Mouse (Mus musculus) heart, postnatal 0 days (tissue): Measurements from ENCODE around the gene Pou2f2. TPM values are rescaled to one million over a fixed set of nuclear protein-coding genes. Genes with fewer than 3 reads are reported as not detected.

ENCODE experiments used
- ATAC-seq: fragments of 200-750 bp; cut with Nextera tagmentation; 2 replicates; pipeline ENCODE4 v1.8.0; 2017; ENCODE audit warnings: low read depth, moderate number of reproducible peaks, moderate library complexity; ENCODE audit not compliant: insufficient read depth
- DNase-seq: peaks from one replicate; pipeline ENCODE4 v3.0.0-alpha.2; 2016; ENCODE audit warnings: low spot score
- H3K27ac ChIP-seq: fragments of 300-500 bp; sonication (generic); 2 replicates; pipeline ENCODE4 v1.5.1; 2014; ENCODE audit warnings: low read depth, mild to moderate bottlenecking
- H3K27me3 ChIP-seq: fragments of 300-500 bp; sonication (generic); 2 replicates; pipeline ENCODE4 v1.6.1; 2014; ENCODE audit warnings: low read length, mixed read lengths; ENCODE audit not compliant: control insufficient read depth, insufficient read depth
- H3K36me3 ChIP-seq: fragments of 300-500 bp; sonication (generic); replicated peaks from 2 replicates; pipeline ENCODE4 v1.6.1; 2014; ENCODE audit warnings: low read length, mixed read lengths; ENCODE audit not compliant: control insufficient read depth, insufficient read depth
- H3K4me1 ChIP-seq: fragments of 300-500 bp; sonication (generic); 2 replicates; pipeline ENCODE4 v1.6.1; 2014; ENCODE audit warnings: antibody characterized with exemption; ENCODE audit not compliant: control insufficient read depth, insufficient read depth
- H3K4me2 ChIP-seq: fragments of 300-500 bp; sonication (generic); 2 replicates; pipeline ENCODE4 v1.6.1; 2014; ENCODE audit warnings: low read depth, mild to moderate bottlenecking, low read length, moderate library complexity
- H3K4me3 ChIP-seq: fragments of 300-500 bp; sonication (generic); 2 replicates; pipeline ENCODE4 v1.5.1; 2014; ENCODE audit warnings: low read depth, low read length
- H3K9ac ChIP-seq: fragments of 300-500 bp; sonication (generic); replicated peaks from 2 replicates; pipeline ENCODE4 v1.6.1; 2014; ENCODE audit warnings: low read depth, low read length, mixed read lengths
- H3K9me3 ChIP-seq: fragments of 300-500 bp; sonication (generic); replicated peaks from 2 replicates; pipeline ENCODE4 v1.6.1; 2016; ENCODE audit warnings: low read length; ENCODE audit not compliant: control insufficient read depth
- CTCF ChIP-seq: IDR thresholded peaks from 2 replicates; pipeline ENCODE4 v1.5.1; 2016; ENCODE audit warnings: antibody characterized with exemption, control low read depth, low read depth
- EP300 ChIP-seq: IDR thresholded peaks from 2 replicates; pipeline ENCODE4 v1.6.1; 2016; ENCODE audit warnings: antibody characterized with exemption, low read depth
- WGBS: fragments of 180-500 bp; shearing (Covaris S2); extraction: QIAGEN DNeasy Blood & Tissue Kit; methylation state at CpG from one replicate; pipeline ENCODE4 v1.1.7; 2014; 5-methylcytosine and 5-hydroxymethylcytosine counted together
- polyA plus RNA-seq: library from polyadenylated mRNA; unstranded; fragments of >200 nt; fragmentation: Nextera tagmentation; extraction: Ambion mirVana; gene quantifications from 2 replicates; pipeline ENCODE4 v1.2.1, GENCODE M21; 2015
- total RNA-seq: library from RNA; depleted of rRNA; stranded (reverse); fragments of >200 nt; gene quantifications from 2 replicates; pipeline ENCODE4 v1.2.3, GENCODE M21; 2014; ENCODE audit warnings: low replicate concordance

The Pou2f2 gene
- total and polyA plus RNA-seq, 2 experiments from 2014 or later, result under 0.01 to 0.25 TPM

DNA sequence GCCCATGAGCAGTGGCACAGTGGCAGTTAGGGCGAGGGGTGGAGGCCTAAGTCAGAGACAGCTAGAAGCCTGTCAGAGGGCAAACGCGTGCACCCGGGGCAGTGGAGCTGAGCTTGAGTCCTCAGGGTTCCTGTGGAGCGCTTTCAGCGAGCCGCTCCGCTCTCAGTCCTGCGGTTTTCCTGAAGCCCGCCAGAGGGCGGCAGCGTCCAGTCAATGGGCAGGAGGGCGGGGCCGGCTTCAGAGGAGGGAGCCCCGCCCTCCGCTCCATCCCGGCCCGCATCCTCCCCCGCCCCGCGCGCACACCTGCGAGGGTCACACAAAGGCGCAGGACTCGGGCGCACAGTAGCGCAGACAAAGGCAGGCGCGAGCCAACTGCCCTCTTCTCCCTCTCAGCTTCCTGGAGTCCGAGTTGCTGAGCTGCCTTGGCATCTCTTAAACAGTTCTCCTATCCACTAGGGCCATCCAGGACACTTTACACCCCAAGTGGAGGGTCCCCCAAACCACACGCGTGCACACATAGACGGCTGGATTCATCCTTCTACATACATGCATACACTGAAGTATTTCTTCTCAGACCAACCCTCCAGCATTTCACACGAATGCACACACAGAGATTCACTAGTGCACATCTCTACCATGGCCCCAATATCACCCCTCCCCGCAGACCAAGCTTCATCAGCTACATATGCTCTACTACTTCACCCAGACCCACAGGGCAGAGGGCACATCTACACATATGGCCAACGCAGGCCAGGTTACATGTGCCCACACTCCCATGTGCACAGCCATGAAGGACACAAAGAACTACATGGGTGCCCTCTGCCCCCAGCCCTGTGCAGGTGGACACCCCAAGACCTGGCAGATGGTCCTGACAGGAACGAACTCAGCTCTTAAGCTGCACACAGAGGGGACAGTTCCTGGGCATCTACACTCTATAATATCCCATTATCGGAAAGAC is 46.2 kb downstream of the Pou2f2 start:
- ATAC-seq (peak; percentile 53), DNase-seq (peak; percentile 63)
- Histone ChIP-seq H3K36me3 (no peaks in the 10 kb centered on the region), H3K4me3 (no peak overlapping the region), H3K9me3 (no peaks in the 10 kb centered on the region), H3K4me1 (no peaks in the 10 kb centered on the region), H3K9ac (no peak overlapping the region), H3K27ac (no peak overlapping the region), H3K4me2 (no peak overlapping the region), H3K27me3 (peaks cover 66% of the 10 kb centered on the region)
- WGBS, result 8% methylated on average over 37 of the region's 38 CpGs
- TF ChIP-seq EP300, result no peak
- TF ChIP-seq CTCF, result peak; percentile 81

DNA sequence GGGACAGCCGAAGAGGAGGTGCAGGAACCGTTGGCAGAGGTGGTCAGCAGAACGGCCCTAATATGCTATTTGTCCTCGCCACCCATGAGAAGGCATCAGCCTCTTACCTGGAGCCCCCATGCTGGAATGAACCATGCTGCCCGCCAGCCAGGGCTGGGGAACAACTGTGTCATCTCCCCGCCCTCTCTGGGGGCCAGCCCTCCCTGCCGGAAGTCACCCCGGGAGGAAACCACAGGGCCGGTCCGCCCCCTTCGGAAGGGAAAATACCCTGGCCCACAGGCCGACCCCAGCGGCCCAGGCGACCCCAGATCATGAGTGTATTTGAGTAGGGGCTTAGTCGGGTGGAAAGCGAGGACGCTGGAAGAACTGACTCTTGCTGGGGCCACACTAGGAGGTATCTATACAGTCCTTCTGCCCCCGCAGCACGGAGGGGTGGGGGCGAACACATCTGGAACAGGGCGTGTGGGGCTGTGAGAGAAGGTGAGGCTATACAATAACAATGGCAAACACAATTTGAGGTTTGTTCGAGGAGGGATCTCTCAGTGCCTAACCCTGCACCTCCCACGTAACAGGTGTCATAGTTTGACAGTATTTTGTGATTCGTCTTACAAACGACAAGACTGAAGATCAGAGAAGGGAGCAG is 47.1 kb downstream of the Pou2f2 start:
- H3K4me2 ChIP-seq, result peak overlapping the region; percentile 33; the same call in 1 of the 2 replicates
- H3K27ac ChIP-seq, result no peak overlapping the region
- H3K9me3 ChIP-seq, result no peaks in the 10 kb centered on the region
- peak overlapping the region; percentile 9; the same call in 1 of the 2 replicates for H3K4me3 ChIP-seq
- no peak for TF ChIP-seq EP300
- H3K36me3 ChIP-seq, result no peaks in the 10 kb centered on the region
- no peak overlapping the region for H3K9ac ChIP-seq
- DNase-seq, result no peak
- no peaks in the 10 kb centered on the region for H3K4me1 ChIP-seq
- WGBS, result 12% methylated on average over 25 of the region's 25 CpGs
- no peak for ATAC-seq
- peaks cover 63% of the 10 kb centered on the region for H3K27me3 ChIP-seq

DNA sequence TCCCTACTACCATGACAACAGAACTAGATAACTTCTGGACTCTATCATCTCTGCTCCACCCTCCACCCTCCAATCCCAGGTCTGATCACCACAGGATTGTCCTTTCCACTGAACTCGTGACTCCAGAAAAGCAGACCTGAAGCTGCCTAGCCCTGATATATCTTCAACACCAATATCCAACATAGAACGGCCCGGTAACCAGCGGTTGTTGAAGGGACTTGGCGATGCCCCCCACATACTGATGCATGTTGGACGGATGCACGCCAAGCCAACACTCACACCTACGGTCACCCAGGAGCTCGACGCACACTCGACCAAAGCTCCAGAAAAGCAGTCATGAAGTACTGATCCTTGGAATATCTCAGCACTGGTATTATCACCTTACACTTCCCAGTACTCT is 48.3 kb downstream of the Pou2f2 start:
- ATAC-seq, result no peak
- DNase-seq, result no peak
- no peak overlapping the region for H3K4me3 ChIP-seq
- no peaks in the 10 kb centered on the region for H3K9me3 ChIP-seq
- WGBS, result 81% methylated on average over 11 of the region's 11 CpGs
- H3K4me1 ChIP-seq, result no peaks in the 10 kb centered on the region
- no peak overlapping the region for H3K9ac ChIP-seq
- H3K27ac ChIP-seq, result no peak overlapping the region
- H3K36me3 ChIP-seq, result no peaks in the 10 kb centered on the region
- TF ChIP-seq EP300 (no peak), CTCF (no peak)
- H3K4me2 ChIP-seq, result no peak overlapping the region
- H3K27me3 ChIP-seq, result peaks cover 63% of the 10 kb centered on the region

DNA sequence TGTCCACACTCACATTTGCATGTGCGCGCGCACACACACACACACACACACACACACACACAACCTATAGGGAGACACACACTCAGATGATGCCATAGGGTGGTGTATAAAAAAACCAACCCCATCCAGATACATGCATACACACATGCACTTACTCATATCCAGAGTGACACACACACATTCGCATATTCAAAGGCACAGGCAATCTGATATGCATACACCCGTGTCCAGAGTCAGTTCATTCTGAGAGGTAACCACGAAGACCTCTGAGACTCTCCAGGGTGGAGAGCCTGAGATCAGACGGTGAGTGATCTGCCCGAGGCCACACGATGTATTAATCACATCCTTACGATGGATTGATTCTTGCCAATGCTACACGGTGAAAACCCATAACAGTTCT is 49.0 kb downstream of the Pou2f2 start:
- no peaks in the 10 kb centered on the region for H3K9me3 ChIP-seq
- peaks cover 59% of the 10 kb centered on the region for H3K27me3 ChIP-seq
- H3K4me3 ChIP-seq, result no peak overlapping the region
- DNase-seq (no peak), ATAC-seq (no peak)
- H3K9ac ChIP-seq, result no peak overlapping the region
- H3K36me3 ChIP-seq, result no peaks in the 10 kb centered on the region
- no peaks in the 10 kb centered on the region for H3K4me1 ChIP-seq
- H3K27ac ChIP-seq, result no peak overlapping the region
- TF ChIP-seq CTCF (no peak), EP300 (no peak)
- H3K4me2 ChIP-seq, result no peak overlapping the region
- WGBS, result 82% methylated on average over 11 of the region's 11 CpGs

DNA sequence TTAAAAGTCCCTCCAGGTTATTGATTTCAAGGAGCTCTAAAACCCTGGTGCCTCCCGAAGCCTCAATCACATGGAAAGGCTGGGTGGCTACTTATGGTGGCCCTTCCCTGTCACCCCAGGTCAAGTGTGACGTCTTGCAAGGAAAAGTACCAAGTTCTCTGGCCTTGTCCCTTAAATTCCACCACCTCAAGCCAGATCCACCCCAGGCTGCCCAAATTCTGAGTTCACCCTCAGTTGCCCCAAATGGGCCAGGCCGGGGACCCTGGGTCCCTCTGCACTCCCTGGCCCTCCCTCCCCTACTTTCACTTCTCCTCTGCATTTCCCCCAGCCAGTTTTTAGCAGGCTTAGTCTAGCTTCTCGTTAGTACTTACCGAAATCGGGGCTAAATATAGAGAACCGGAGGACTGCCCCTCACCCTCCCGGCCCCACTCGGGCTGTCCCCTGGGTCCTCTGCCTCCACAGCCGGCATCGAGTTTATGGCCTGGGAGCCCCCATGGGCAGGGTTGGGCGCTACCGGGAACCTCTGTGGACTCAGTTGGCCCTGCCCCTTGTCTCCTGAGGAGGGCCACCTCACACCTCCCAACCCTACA is 50.0 kb downstream of the Pou2f2 start:
- H3K27ac ChIP-seq, result no peak overlapping the region
- no peak overlapping the region for H3K4me2 ChIP-seq
- no peaks in the 10 kb centered on the region for H3K4me1 ChIP-seq
- no peaks in the 10 kb centered on the region for H3K9me3 ChIP-seq
- H3K9ac ChIP-seq, result no peak overlapping the region
- H3K27me3 ChIP-seq, result peaks cover 48% of the 10 kb centered on the region
- no peak for DNase-seq
- 39% methylated on average over 13 of the region's 13 CpGs for WGBS
- TF ChIP-seq CTCF, result no peak
- TF ChIP-seq EP300, result no peak
- no peak overlapping the region for H3K4me3 ChIP-seq
- ATAC-seq, result no peak
- H3K36me3 ChIP-seq, result no peaks in the 10 kb centered on the region
